Mouse (Mus musculus) kidney, adult 2 months (tissue): ENCODE measurements around the gene Bmpr1a.

Source experiments
- CTCF ChIP-seq: fragments of 200-500 bp; conservative IDR thresholded peaks from 2 replicates; pipeline ENCODE4 v1.5.1; 2011; ENCODE audit warnings: low read depth, mild to moderate bottlenecking, control low read depth, low read length, moderate library complexity, mixed read lengths; ENCODE audit not compliant: insufficient read depth, insufficient read length
- POLR2A ChIP-seq: fragments of 200-500 bp; IDR thresholded peaks from one replicate; pipeline ENCODE4 v1.6.1; 2011; ENCODE audit warnings: low read depth, low read length, control low read depth

DNA sequence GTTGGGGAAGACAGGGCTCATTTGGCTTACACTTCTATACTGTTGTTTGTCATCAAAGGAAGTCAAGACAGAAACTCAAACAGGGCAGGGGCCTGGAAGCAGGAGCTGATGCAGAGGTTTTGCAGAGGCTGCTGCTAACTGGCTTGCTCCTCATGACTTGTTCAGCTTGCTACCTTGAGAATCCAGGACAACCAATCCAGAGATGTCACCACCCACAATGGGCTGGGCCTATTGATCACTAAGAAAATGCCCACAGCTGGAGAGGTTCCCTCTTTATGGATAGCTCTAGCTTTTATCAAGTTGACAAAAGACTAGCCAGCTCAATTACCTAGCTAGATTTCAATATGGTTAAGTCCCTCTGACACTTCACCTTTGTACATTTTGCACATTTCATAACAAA is 31.6 kb downstream of the Bmpr1a start:
- TF ChIP-seq CTCF (no peak), POLR2A (no peak)
